ENCODE assay signal across 8 mouse cellular contexts in the genomic region with DNA sequence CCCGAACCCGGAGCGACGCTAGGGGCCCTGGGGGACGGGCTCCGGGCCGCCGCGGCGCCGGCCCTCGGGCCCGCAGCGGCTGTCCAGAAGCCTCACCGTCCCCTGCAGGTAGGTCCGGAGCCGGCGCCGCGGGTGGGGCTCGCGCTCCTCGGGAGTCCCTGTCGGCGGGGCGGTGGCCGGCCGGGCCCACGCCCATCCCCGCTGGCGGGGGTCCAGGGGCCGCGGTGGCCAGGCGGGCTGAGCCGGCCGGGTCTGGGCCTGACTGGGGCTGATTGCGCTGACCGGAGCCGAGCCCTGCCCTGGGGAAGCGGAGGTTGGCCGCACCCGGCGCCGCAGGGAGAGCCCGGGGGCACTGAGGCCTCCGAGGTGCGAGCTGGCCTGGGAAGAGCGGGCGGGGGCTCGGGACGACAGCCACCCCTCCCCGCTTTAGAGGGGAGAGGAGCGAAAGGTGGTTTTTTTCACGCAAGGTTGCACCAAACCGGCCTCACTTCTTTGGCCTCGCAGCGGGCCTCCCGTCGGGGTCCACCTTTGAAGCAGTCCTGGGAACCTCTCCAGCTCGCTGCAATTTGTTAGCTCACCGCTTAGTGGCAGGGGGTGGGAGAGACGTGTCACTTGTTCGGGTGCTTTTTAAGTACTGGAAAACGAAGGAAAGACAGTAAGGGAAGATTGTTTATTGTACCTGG. TPM values are rescaled to one million over a fixed set of nuclear protein-coding genes. Genes with fewer than 3 reads are reported as not detected.
DNase-seq lines count a peak whose midpoint lies in the region; ATAC-seq lines count a peak whose summit lies in the region.

No protein-coding gene starts in this region.

- peak overlapping the region; percentile 100 for H3K4me3 ChIP-seq in hindbrain, embryonic 11.5 days (ENCODE audit: low read depth, low read length)

- H3K4me1 ChIP-seq in hindbrain, embryonic 11.5 days (replicated peaks; ENCODE audit: control insufficient read depth, insufficient read depth, low read length): peaks cover 8% of the 10 kb centered on the region; the same call in 1 of the 2 replicates

- H3K9ac ChIP-seq in hindbrain, embryonic 11.5 days (ENCODE audit: low read depth, low read length): peak overlapping the region; percentile 99

- peak overlapping the region; percentile 76 for H3K4me2 ChIP-seq in hindbrain, embryonic 11.5 days (replicated peaks; ENCODE audit: low read depth, low read length)

- H3K27me3 ChIP-seq in hindbrain, embryonic 11.5 days (ENCODE audit: control insufficient read depth, insufficient read depth, low read length): no peaks in the 10 kb centered on the region

- H3K27ac ChIP-seq in hindbrain, embryonic 11.5 days (ENCODE audit: low read depth, low read length): peak overlapping the region; percentile 94

- DNase-seq in NIH3T3 (ENCODE audit: low read depth): peak; percentile 89
- DNase-seq in cerebellum, postnatal 10 days: peak; percentile 85 to 87
- DNase-seq in frontal cortex, postnatal 10 days (ENCODE audit: low spot score in 2 of 2): peak; percentile 57 to 64
- peak; percentile 69 for DNase-seq in hindbrain, embryonic 11.5 days (ENCODE audit: low spot score)
- DNase-seq in layer of hippocampus, postnatal 25 days (ENCODE audit: extremely low spot score in 1 of 2, low spot score in 1 of 2): peak; percentile 35 to 46
- peak; percentile 67 for DNase-seq in lung, postnatal 14 days
- peak; percentile 77 for DNase-seq in ovary, postnatal 36 days (ENCODE audit: low spot score)
- peak; percentile 73 for DNase-seq in thymus, postnatal 14 days

- ATAC-seq in hindbrain, embryonic 11.5 days (ENCODE audit: low FRiP score): peak; percentile 88

- no peaks in the 10 kb centered on the region for H3K36me3 ChIP-seq in hindbrain, embryonic 11.5 days (ENCODE audit: control insufficient read depth, insufficient read depth, low read length)

- no peaks in the 10 kb centered on the region for H3K9me3 ChIP-seq in hindbrain, embryonic 11.5 days (ENCODE audit: control insufficient read depth, low read length)

- 1% methylated on average over 55 of the region's 64 CpGs for WGBS in hindbrain, embryonic 11.5 days

RNA-seq across cellular contexts. Expression of gene Lats1, which starts 0.5 kb away (rescaled TPM):
- 15.5 and 16.1 TPM in 2 replicates for polyA plus RNA-seq in hindbrain, embryonic 11.5 days (2014; fragmentation: Nextera tagmentation; extraction: Ambion mirVana)
- 10 to 100 TPM; 34.6 to 40.2 TPM for total RNA-seq in layer of hippocampus, postnatal 25 days (2021)

RNA-seq across cellular contexts. Expression of gene Pcmt1, which starts 0.5 kb away (rescaled TPM):
- polyA plus RNA-seq in hindbrain, embryonic 11.5 days (2014; fragmentation: Nextera tagmentation; extraction: Ambion mirVana): 145 and 146 TPM in 2 replicates
- total RNA-seq in layer of hippocampus, postnatal 25 days (2021): 100 to 1,000 TPM; 148 to 161 TPM

RNA-seq across cellular contexts. Expression of gene Nup43, which starts 14.2 kb away (rescaled TPM):
- polyA plus RNA-seq in hindbrain, embryonic 11.5 days (2014; fragmentation: Nextera tagmentation; extraction: Ambion mirVana): 62.3 and 68.1 TPM in 2 replicates
- 1 to 10 TPM; 5.6 to 6.1 TPM for total RNA-seq in layer of hippocampus, postnatal 25 days (2021)

RNA-seq across cellular contexts. Expression of gene Katna1, which starts 44.3 kb away (rescaled TPM):
- polyA plus RNA-seq in hindbrain, embryonic 11.5 days (2014; fragmentation: Nextera tagmentation; extraction: Ambion mirVana): 66.5 and 68.7 TPM in 2 replicates
- total RNA-seq in layer of hippocampus, postnatal 25 days (2021): 10 to 100 TPM; 13.4 to 16.1 TPM

Comparison
In these comparisons a context has a peak if more than half of its experiments do, and no peak if none do; other contexts are left out.
1. Peak in every context shown above with its lines: DNase-seq, ATAC-seq, H3K4me3 ChIP-seq and H3K27ac ChIP-seq.